Mouse (Mus musculus) lung, embryonic 16.5 days (tissue): ENCODE measurements around the gene Gm17617. TPM values are rescaled to one million over a fixed set of nuclear protein-coding genes. Genes with fewer than 3 reads are reported as not detected.

ENCODE experiments used
- ATAC-seq: fragments of 200-750 bp; cut with Nextera tagmentation; 2 replicates; pipeline ENCODE4 v1.8.0; 2017; ENCODE audit warnings: low read depth, mild to moderate bottlenecking, moderate library complexity
- H3K27ac ChIP-seq: fragments of 300-500 bp; sonication (generic); 2 replicates; pipeline ENCODE4 v1.5.1; 2014; ENCODE audit warnings: mild to moderate bottlenecking, control low read depth, low read length
- H3K27me3 ChIP-seq: fragments of 300-500 bp; sonication (generic); 2 replicates; pipeline ENCODE4 v1.6.1; 2014; ENCODE audit warnings: low read depth, low read length, mixed read lengths; ENCODE audit not compliant: control insufficient read depth, insufficient read depth
- H3K36me3 ChIP-seq: fragments of 300-500 bp; sonication (generic); 2 replicates; pipeline ENCODE4 v1.6.1; 2014; ENCODE audit warnings: low read length; ENCODE audit not compliant: control insufficient read depth, insufficient read depth
- H3K4me1 ChIP-seq: fragments of 300-500 bp; sonication (generic); replicated peaks from 2 replicates; pipeline ENCODE4 v1.6.1; 2014; ENCODE audit warnings: low read length, mixed read lengths; ENCODE audit not compliant: control insufficient read depth, insufficient read depth
- H3K4me2 ChIP-seq: fragments of 300-500 bp; sonication (generic); 2 replicates; pipeline ENCODE4 v1.6.1; 2014; ENCODE audit warnings: low read depth, low read length, control low read depth
- H3K4me3 ChIP-seq: fragments of 300-500 bp; sonication (generic); 2 replicates; pipeline ENCODE4 v1.5.1; 2014; ENCODE audit warnings: mild to moderate bottlenecking, low read length, control low read depth
- H3K9ac ChIP-seq: fragments of 300-500 bp; sonication (generic); 2 replicates; pipeline ENCODE4 v1.6.1; 2014; ENCODE audit warnings: low read length, control low read depth
- H3K9me3 ChIP-seq: fragments of 300-500 bp; sonication (generic); 2 replicates; pipeline ENCODE4 v1.6.1; 2016; ENCODE audit warnings: low read length; ENCODE audit not compliant: control insufficient read depth
- WGBS: fragments of 180-500 bp; shearing (Covaris S2); extraction: QIAGEN DNeasy Blood & Tissue Kit; methylation state at CpG from one replicate; pipeline ENCODE4 v1.1.7; 2014; 5-methylcytosine and 5-hydroxymethylcytosine counted together
- polyA plus RNA-seq: library from polyadenylated mRNA; unstranded; fragments of >200 nt; fragmentation: Nextera tagmentation; extraction: Ambion mirVana; gene quantifications from 2 replicates; pipeline ENCODE4 v1.2.1, GENCODE M21; 2015

The Gm17617 gene
- polyA plus RNA-seq, 1 experiment from 2014 or later: not detected

- Histone ChIP-seq H3K4me3 (peak overlapping the region; percentile 72), H3K9ac (peak overlapping the region; percentile 21; the same call in 1 of the 2 replicates), H3K4me1 (peaks cover 7% of the 10 kb centered on the region), H3K27me3 (no peaks in the 10 kb centered on the region), H3K27ac (peak overlapping the region; percentile 87), H3K36me3 (peaks cover 5% of the 10 kb centered on the region), H3K4me2 (peak overlapping the region; percentile 81), H3K9me3 (no peaks in the 10 kb centered on the region)
- ATAC-seq: no peak; the same call in 1 of the 2 replicates
- WGBS: 62% methylated on average over 5 of the region's 5 CpGs
These were observed 20.6 kb upstream of the Gm17617 start for GRCm38 (mm10) chr13:55153951-55154350.

GRCm38 (mm10) chr13:55152621-55153415 lies 19.5 kb upstream of the Gm17617 start, which contains the start of gene Fgfr4:
Fgfr4 (plus strand) TSS chr13:55152640.
- H3K4me3 ChIP-seq: peak within 1 kb of the TSS; percentile 72
- H3K4me1 ChIP-seq: peaks cover 7% of the 10 kb centered on the region
- no peaks in the 10 kb centered on the region for H3K27me3 ChIP-seq
- peak within 1 kb of the TSS; percentile 81 for H3K4me2 ChIP-seq
- H3K27ac ChIP-seq: peak within 1 kb of the TSS; percentile 87
- peak within 1 kb of the TSS; percentile 79 for H3K9ac ChIP-seq
- peak; percentile 86 for ATAC-seq
- 2% methylated on average over 61 of the region's 68 CpGs for WGBS
- H3K9me3 ChIP-seq: no peaks in the 10 kb centered on the region
- H3K36me3 ChIP-seq: peaks cover 5% of the 10 kb centered on the region

- Histone ChIP-seq H3K36me3 (no peaks in the 10 kb centered on the region), H3K4me1 (peaks cover under 1% of the 10 kb centered on the region), H3K27ac (no peak overlapping the region), H3K27me3 (no peaks in the 10 kb centered on the region), H3K9me3 (no peaks in the 10 kb centered on the region), H3K4me3 (no peak overlapping the region), H3K4me2 (no peak overlapping the region), H3K9ac (no peak overlapping the region)
- WGBS: 69% methylated on average over 2 of the region's 2 CpGs
- no peak for ATAC-seq
These were observed 6.9 kb upstream of the Gm17617 start for GRCm38 (mm10) chr13:55140271-55140670.

GRCm38 (mm10) chr13:55135382-55135781 lies 2.0 kb upstream of the Gm17617 start:
- Histone ChIP-seq H3K36me3 (peaks cover 13% of the 10 kb centered on the region), H3K9me3 (no peaks in the 10 kb centered on the region), H3K4me2 (no peak overlapping the region), H3K4me3 (no peak overlapping the region), H3K27me3 (no peaks in the 10 kb centered on the region), H3K9ac (no peak overlapping the region), H3K4me1 (peaks cover 4% of the 10 kb centered on the region), H3K27ac (no peak overlapping the region)
- ATAC-seq: peak; percentile 52; the same call in 1 of the 2 replicates
- 4% methylated on average over 5 of the region's 5 CpGs for WGBS

GRCm38 (mm10) chr13:55124903-55125302 lies 8.4 kb downstream of the Gm17617 start:
- ATAC-seq: no peak

GRCm38 (mm10) chr13:55114375-55114774 lies 19.0 kb downstream of the Gm17617 start:
- no peak overlapping the region for H3K4me2 ChIP-seq
- peaks cover 14% of the 10 kb centered on the region for H3K36me3 ChIP-seq
- H3K9ac ChIP-seq: no peak overlapping the region
- 79% methylated on average over 6 of the region's 6 CpGs for WGBS
- no peak overlapping the region for H3K4me3 ChIP-seq
- no peak overlapping the region for H3K27ac ChIP-seq
- no peaks in the 10 kb centered on the region for H3K27me3 ChIP-seq
- no peaks in the 10 kb centered on the region for H3K9me3 ChIP-seq
- H3K4me1 ChIP-seq: no peaks in the 10 kb centered on the region
- ATAC-seq: no peak

More at GRCm38 (mm10) chr13:55124903-55125302, 8.4 kb downstream of the Gm17617 start:
- no peak overlapping the region for H3K4me3 ChIP-seq
- H3K9me3 ChIP-seq: no peaks in the 10 kb centered on the region
- H3K27me3 ChIP-seq: no peaks in the 10 kb centered on the region
- no peak overlapping the region for H3K27ac ChIP-seq
- no peaks in the 10 kb centered on the region for H3K4me1 ChIP-seq
- H3K9ac ChIP-seq: no peak overlapping the region
- no peak overlapping the region for H3K4me2 ChIP-seq
- peaks cover 19% of the 10 kb centered on the region for H3K36me3 ChIP-seq
- 88% methylated on average over 6 of the region's 6 CpGs for WGBS

GRCm38 (mm10) chr13:55107694-55108093 lies 25.7 kb downstream of the Gm17617 start:
- Histone ChIP-seq H3K4me1 (peaks cover 11% of the 10 kb centered on the region), H3K27me3 (no peaks in the 10 kb centered on the region), H3K9me3 (no peaks in the 10 kb centered on the region), H3K9ac (no peak overlapping the region), H3K27ac (no peak overlapping the region), H3K4me2 (no peak overlapping the region), H3K36me3 (no peaks in the 10 kb centered on the region), H3K4me3 (no peak overlapping the region)
- no peak for ATAC-seq
- 79% methylated on average over 8 of the region's 8 CpGs for WGBS

GRCm38 (mm10) chr13:55107116-55107515 lies 26.2 kb downstream of the Gm17617 start:
- Histone ChIP-seq H3K4me2 (no peak overlapping the region), H3K4me3 (no peak overlapping the region), H3K9me3 (no peaks in the 10 kb centered on the region), H3K9ac (no peak overlapping the region), H3K4me1 (peaks cover 11% of the 10 kb centered on the region), H3K36me3 (no peaks in the 10 kb centered on the region), H3K27ac (no peak overlapping the region), H3K27me3 (no peaks in the 10 kb centered on the region)
- 83% methylated on average over 4 of the region's 4 CpGs for WGBS
- no peak for ATAC-seq

- Histone ChIP-seq H3K9ac (peak overlapping the region; percentile 84), H3K36me3 (no peaks in the 10 kb centered on the region), H3K27me3 (no peaks in the 10 kb centered on the region), H3K4me3 (peak overlapping the region; percentile 70), H3K4me2 (peak overlapping the region; percentile 88), H3K9me3 (no peaks in the 10 kb centered on the region), H3K27ac (no peak overlapping the region; the same call in 1 of the 2 replicates), H3K4me1 (peaks cover 11% of the 10 kb centered on the region)
- 16% methylated on average over 8 of the region's 8 CpGs for WGBS
- no peak for ATAC-seq
These were observed 27.2 kb downstream of the Gm17617 start for GRCm38 (mm10) chr13:55105953-55106691.
